Mouse (Mus musculus): ENCODE data around the gene Rb1. TPM values are rescaled to one million over a fixed set of nuclear protein-coding genes. Genes with fewer than 3 reads are reported as not detected.

Rb1 gene
- total and polyA plus RNA-seq, 2 experiments from 2014 or later, result 18.1 to 23.9 TPM

DNA sequence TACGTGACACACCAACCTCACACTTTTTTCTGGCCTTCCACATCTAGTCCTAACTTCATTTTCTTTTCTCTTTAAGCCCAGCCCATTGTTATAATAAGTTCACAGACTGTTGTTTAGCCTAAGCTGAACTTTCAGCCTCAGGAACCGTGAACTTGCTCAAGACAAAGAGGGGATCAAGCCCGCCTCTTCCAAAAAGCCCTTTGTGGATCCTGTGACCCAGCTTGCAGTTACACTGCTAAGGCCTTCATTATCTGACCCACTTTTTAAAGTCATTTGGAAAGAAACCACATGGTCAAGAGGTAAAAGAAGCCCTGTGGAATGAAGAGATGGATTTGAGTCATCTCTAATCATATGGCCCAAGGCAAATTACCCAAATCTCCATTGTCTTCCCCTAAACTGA is 183.8 kb downstream of the Rb1 start:
- Histone ChIP-seq H3K9ac (replicated peaks; ENCODE audit: low read length) (no peak overlapping the region), H3K27ac (peak overlapping the region; percentile 98; the same call in 1 of the 2 replicates), H3K27me3 (ENCODE audit: insufficient read depth, low read length) (no peaks in the 10 kb centered on the region), H3K4me1 (ENCODE audit: insufficient read depth, low read length) (peaks cover 11% of the 10 kb centered on the region; the same call in 1 of the 2 replicates), H3K4me2 (ENCODE audit: low read depth, low read length) (no peak overlapping the region; the same call in 1 of the 2 replicates), H3K4me3 (ENCODE audit: low read length) (no peak overlapping the region), H3K36me3 (ENCODE audit: insufficient read depth, low read length) (no peaks in the 10 kb centered on the region), H3K9me3 (ENCODE audit: low read length) (no peaks in the 10 kb centered on the region)
- TF ChIP-seq CTCF (IDR thresholded peaks at IDR 0.05; ENCODE audit: low read depth), result no peak
- ATAC-seq (no peak), DNase-seq (ENCODE audit: low spot score) (no peak)
- WGBS, result 74% methylated on average over 3 of the region's 3 CpGs

DNA sequence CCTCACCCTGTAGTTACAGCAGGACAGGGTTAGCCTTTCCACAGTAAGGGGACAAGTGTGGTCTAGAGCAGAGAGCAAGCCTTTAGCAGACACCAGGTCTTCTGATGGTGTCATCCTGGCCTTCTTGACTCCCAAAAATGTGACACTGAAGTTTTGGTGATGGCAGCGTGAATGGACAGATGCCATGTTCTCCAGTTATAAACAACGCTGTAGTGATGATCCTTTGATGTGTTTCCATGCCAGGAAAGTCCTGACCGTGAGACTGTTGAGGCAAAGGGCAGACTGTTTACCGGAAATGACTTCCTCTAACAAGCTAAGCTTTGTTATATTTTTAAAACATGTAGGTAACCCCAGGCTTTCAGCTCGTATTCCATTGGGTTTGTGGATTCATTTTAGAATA is 185.8 kb downstream of the Rb1 start:
- no peak overlapping the region for H3K9ac ChIP-seq (replicated peaks; ENCODE audit: low read length)
- H3K9me3 ChIP-seq (ENCODE audit: low read length), result no peaks in the 10 kb centered on the region
- no peaks in the 10 kb centered on the region for H3K27me3 ChIP-seq (ENCODE audit: insufficient read depth, low read length)
- H3K36me3 ChIP-seq (ENCODE audit: insufficient read depth, low read length), result no peaks in the 10 kb centered on the region
- no peak overlapping the region for H3K4me2 ChIP-seq (ENCODE audit: low read depth, low read length)
- no peak overlapping the region for H3K27ac ChIP-seq
- 78% methylated on average over 5 of the region's 5 CpGs for WGBS
- no peak for TF ChIP-seq CTCF (IDR thresholded peaks at IDR 0.05; ENCODE audit: low read depth)
- peaks cover 7% of the 10 kb centered on the region; the same call in 1 of the 2 replicates for H3K4me1 ChIP-seq (ENCODE audit: insufficient read depth, low read length)
- DNase-seq (ENCODE audit: low spot score) (no peak), ATAC-seq (no peak)
- H3K4me3 ChIP-seq (ENCODE audit: low read length), result no peak overlapping the region

DNA sequence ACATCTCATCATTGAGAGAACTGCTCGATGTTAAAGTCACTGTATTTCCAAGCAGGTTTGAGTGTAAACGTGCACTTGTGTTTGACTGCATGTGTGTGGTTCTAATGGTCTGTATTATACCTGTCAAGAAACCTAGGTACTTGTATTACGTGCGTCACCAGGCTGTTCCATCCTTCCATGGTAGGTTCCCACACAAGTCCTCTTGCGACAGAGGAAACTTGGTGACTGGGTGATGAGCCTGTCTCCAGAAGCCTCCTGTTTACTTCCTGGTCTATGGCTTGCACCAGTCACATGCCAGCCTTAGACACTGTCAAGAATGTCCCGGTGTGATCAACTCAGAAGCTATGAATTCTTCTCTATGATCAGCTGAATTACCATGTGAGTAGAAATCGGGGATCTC is 187.1 kb downstream of the Rb1 start:
- H3K4me1 ChIP-seq (ENCODE audit: insufficient read depth, low read length), result no peaks in the 10 kb centered on the region
- DNase-seq (ENCODE audit: low spot score) (no peak), ATAC-seq (no peak)
- no peaks in the 10 kb centered on the region for H3K9me3 ChIP-seq (ENCODE audit: low read length)
- H3K36me3 ChIP-seq (ENCODE audit: insufficient read depth, low read length), result no peaks in the 10 kb centered on the region
- H3K4me3 ChIP-seq (ENCODE audit: low read length), result no peak overlapping the region
- no peak overlapping the region for H3K4me2 ChIP-seq (ENCODE audit: low read depth, low read length)
- H3K27me3 ChIP-seq (ENCODE audit: insufficient read depth, low read length), result no peaks in the 10 kb centered on the region
- TF ChIP-seq CTCF (IDR thresholded peaks at IDR 0.05; ENCODE audit: low read depth), result no peak
- H3K9ac ChIP-seq (replicated peaks; ENCODE audit: low read length), result no peak overlapping the region
- WGBS, result 92% methylated on average over 7 of the region's 7 CpGs
- H3K27ac ChIP-seq, result no peak overlapping the region

DNA sequence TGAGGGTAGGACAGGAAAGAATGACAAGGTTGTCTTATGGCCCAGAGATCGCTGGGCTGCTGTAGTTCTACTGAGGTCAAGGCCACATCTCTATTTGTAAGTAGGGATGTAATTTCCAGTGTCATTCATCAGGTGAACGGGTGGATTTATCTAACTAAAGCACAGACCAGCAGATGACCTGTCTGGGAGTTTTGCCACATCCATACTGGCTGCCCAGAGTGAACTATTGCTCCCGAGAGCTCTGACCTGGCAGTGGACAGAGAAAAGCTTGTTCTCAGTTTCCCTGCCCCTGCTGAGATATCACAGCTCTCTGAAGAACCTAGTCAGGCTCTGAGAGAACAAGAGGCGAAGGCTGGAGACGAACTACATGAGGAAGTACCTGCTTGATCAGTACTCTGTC is 188.4 kb downstream of the Rb1 start:
- no peak overlapping the region for H3K27ac ChIP-seq
- no peak overlapping the region for H3K4me2 ChIP-seq (ENCODE audit: low read depth, low read length)
- 78% methylated on average over 5 of the region's 5 CpGs for WGBS
- H3K4me3 ChIP-seq (ENCODE audit: low read length), result no peak overlapping the region
- H3K9me3 ChIP-seq (ENCODE audit: low read length), result no peaks in the 10 kb centered on the region
- DNase-seq (ENCODE audit: low spot score) (no peak), ATAC-seq (no peak)
- no peak overlapping the region for H3K9ac ChIP-seq (replicated peaks; ENCODE audit: low read length)
- no peak for TF ChIP-seq CTCF (IDR thresholded peaks at IDR 0.05; ENCODE audit: low read depth)
- no peaks in the 10 kb centered on the region for H3K27me3 ChIP-seq (ENCODE audit: insufficient read depth, low read length)
- H3K4me1 ChIP-seq (ENCODE audit: insufficient read depth, low read length), result no peaks in the 10 kb centered on the region
- H3K36me3 ChIP-seq (ENCODE audit: insufficient read depth, low read length), result no peaks in the 10 kb centered on the region

MicroRNA genes within 50 kb of the gene (microRNA counts, 519-probe panel; counts per million panel counts)
- microRNA mmu-miR-687, result not detected

Small RNA genes within 50 kb of the gene (microRNA-seq; reads per million reads assigned to microRNA genes)
- 0 reads per million in 2 experiments for gene Mir687

Other genes starting within 250 kb of the Rb1 start
- gene Rcbtb2, start 202.8 kb downstream of the Rb1 start, total RNA-seq (2014; rRNA removed), result 40.2 and 64.9 TPM in 2 replicates
- gene Rcbtb2, start 202.8 kb downstream of the Rb1 start, polyA plus RNA-seq (2015; fragmentation: Nextera tagmentation; extraction: Ambion mirVana), result 58.3 and 64.1 TPM in 2 replicates
- 2.9 and 3.6 TPM in 2 replicates for gene Lpar6, start 87.9 kb downstream of the Rb1 start, total RNA-seq (2014; rRNA removed)
- gene Lpar6, start 87.9 kb downstream of the Rb1 start, polyA plus RNA-seq (2015; fragmentation: Nextera tagmentation; extraction: Ambion mirVana), result 2.6 and 2.7 TPM in 2 replicates
- 446 TPM in 2 replicates for gene Itm2b, start 59.5 kb upstream of the Rb1 start, total RNA-seq (2014; rRNA removed)
- gene Itm2b, start 59.5 kb upstream of the Rb1 start, polyA plus RNA-seq (2015; fragmentation: Nextera tagmentation; extraction: Ambion mirVana), result 1,059 and 1,161 TPM in 2 replicates
- 19.4 and 20.8 TPM in 2 replicates for gene Med4, start 184.2 kb upstream of the Rb1 start, total RNA-seq (2014; rRNA removed)
- 77.1 and 79.1 TPM in 2 replicates for gene Med4, start 184.2 kb upstream of the Rb1 start, polyA plus RNA-seq (2015; fragmentation: Nextera tagmentation; extraction: Ambion mirVana)
- 65.4 and 73.9 TPM in 2 replicates for gene Sucla2, start 199.5 kb upstream of the Rb1 start, total RNA-seq (2014; rRNA removed)
- gene Sucla2, start 199.5 kb upstream of the Rb1 start, polyA plus RNA-seq (2015; fragmentation: Nextera tagmentation; extraction: Ambion mirVana), result 157 and 160 TPM in 2 replicates
- 5.3 and 6.3 TPM in 2 replicates for gene Nudt15, start 222.4 kb upstream of the Rb1 start, total RNA-seq (2014; rRNA removed)
- gene Nudt15, start 222.4 kb upstream of the Rb1 start, polyA plus RNA-seq (2015; fragmentation: Nextera tagmentation; extraction: Ambion mirVana), result 10.2 and 10.3 TPM in 2 replicates